8 mouse cellular contexts compared by ENCODE assay signal in genomic region chr19:26607156-26607536, GRCm38 (mm10). TPM values are rescaled to one million over a fixed set of nuclear protein-coding genes. Genes with fewer than 3 reads are reported as not detected.
DNase-seq lines count a peak whose midpoint lies in the region; ATAC-seq lines count a peak whose summit lies in the region.

No protein-coding gene starts in this region.

- H3K4me2 ChIP-seq in kidney, embryonic 15.5 days, result peak overlapping the region; percentile 98
- H3K4me2 ChIP-seq in lung, embryonic 16.5 days (ENCODE audit: low read depth, low read length), result peak overlapping the region; percentile 85
- H3K4me2 ChIP-seq in neural tube, embryonic 15.5 days, result peak overlapping the region; percentile 98

- peak; percentile 71 to 80 for DNase-seq in left cerebral cortex, adult 18-20 months (ENCODE audit: low spot score in 2 of 2)
- no peak for DNase-seq in left cerebral cortex, adult 11 months (ENCODE audit: low spot score)
- peak; percentile 36 to 64 for DNase-seq in cerebellum, postnatal 4 days (ENCODE audit: low spot score in 2 of 2)
- DNase-seq in heart, adult 11 months, result peak; percentile 98
- peak; percentile 83 for DNase-seq in thymus, postnatal 25 days

- peak; percentile 60 for ATAC-seq in kidney, embryonic 15.5 days (replicated peaks; ENCODE audit: low FRiP score)
- peak; percentile 41 for ATAC-seq in lung, embryonic 16.5 days (ENCODE audit: low read depth)
- peak; percentile 14 for ATAC-seq in neural tube, embryonic 15.5 days (ENCODE audit: low FRiP score)

- no peaks in the 10 kb centered on the region for H3K36me3 ChIP-seq in kidney, embryonic 15.5 days
- no peaks in the 10 kb centered on the region for H3K36me3 ChIP-seq in lung, embryonic 16.5 days (ENCODE audit: control insufficient read depth, insufficient read depth, low read length)
- no peaks in the 10 kb centered on the region for H3K36me3 ChIP-seq in neural tube, embryonic 15.5 days

- WGBS in kidney, embryonic 15.5 days, result 0% methylated on average over 43 of the region's 56 CpGs
- WGBS in lung, embryonic 16.5 days, result 0% methylated on average over 15 of the region's 56 CpGs
- WGBS in neural tube, embryonic 15.5 days, result 0% methylated on average over 20 of the region's 56 CpGs

- peak overlapping the region; percentile 74 for H3K4me3 ChIP-seq in kidney, embryonic 15.5 days (replicated peaks)
- H3K4me3 ChIP-seq in lung, embryonic 16.5 days (ENCODE audit: low read length), result peak overlapping the region; percentile 79
- peak overlapping the region; percentile 64 for H3K4me3 ChIP-seq in neural tube, embryonic 15.5 days (replicated peaks)

- H3K4me1 ChIP-seq in kidney, embryonic 15.5 days, result peaks cover 24% of the 10 kb centered on the region
- peaks cover 8% of the 10 kb centered on the region for H3K4me1 ChIP-seq in lung, embryonic 16.5 days (replicated peaks; ENCODE audit: control insufficient read depth, insufficient read depth, low read length)
- peaks cover 30% of the 10 kb centered on the region for H3K4me1 ChIP-seq in neural tube, embryonic 15.5 days

- peak overlapping the region; percentile 60 for H3K9ac ChIP-seq in kidney, embryonic 15.5 days
- H3K9ac ChIP-seq in lung, embryonic 16.5 days (ENCODE audit: low read length), result peak overlapping the region; percentile 84
- H3K9ac ChIP-seq in neural tube, embryonic 15.5 days (replicated peaks), result peak overlapping the region; percentile 74

- H3K27ac ChIP-seq in kidney, embryonic 15.5 days, result peak overlapping the region; percentile 95
- peak overlapping the region; percentile 99 for H3K27ac ChIP-seq in lung, embryonic 16.5 days (ENCODE audit: low read length)
- H3K27ac ChIP-seq in neural tube, embryonic 15.5 days (replicated peaks), result peak overlapping the region; percentile 98

- no peaks in the 10 kb centered on the region for H3K9me3 ChIP-seq in kidney, embryonic 15.5 days (replicated peaks)
- no peaks in the 10 kb centered on the region for H3K9me3 ChIP-seq in lung, embryonic 16.5 days (ENCODE audit: control insufficient read depth, low read length)
- H3K9me3 ChIP-seq in neural tube, embryonic 15.5 days (replicated peaks), result no peaks in the 10 kb centered on the region

- peaks cover 22% of the 10 kb centered on the region for H3K27me3 ChIP-seq in kidney, embryonic 15.5 days
- no peaks in the 10 kb centered on the region for H3K27me3 ChIP-seq in lung, embryonic 16.5 days (ENCODE audit: control insufficient read depth, insufficient read depth, low read depth, low read length)
- peaks cover 8% of the 10 kb centered on the region; the same call in 1 of the 2 replicates for H3K27me3 ChIP-seq in neural tube, embryonic 15.5 days (replicated peaks)

RNA-seq across cellular contexts. Expression of gene Smarca2, which starts 2.3 kb away (rescaled TPM):
- total RNA-seq in left cerebral cortex, adult 18-20 months (2021), result 100 to 1,000 TPM; 258 to 271 TPM
- 45.5 and 46.2 TPM in 2 replicates for polyA plus RNA-seq in kidney, embryonic 15.5 days (2015; fragmentation: Nextera tagmentation; extraction: Ambion mirVana)
- polyA plus RNA-seq in lung, embryonic 16.5 days (2015; fragmentation: Nextera tagmentation; extraction: Ambion mirVana), result 47.6 and 48.1 TPM in 2 replicates
- 84.5 and 99.7 TPM in 2 replicates for polyA plus RNA-seq in neural tube, embryonic 15.5 days (2015; fragmentation: Nextera tagmentation; extraction: Ambion mirVana)
